Mouse (Mus musculus) embryonic facial prominence, embryonic 12.5 days (tissue): ENCODE data around the gene Ppip5k1. TPM values are rescaled to one million over a fixed set of nuclear protein-coding genes. Genes with fewer than 3 reads are reported as not detected.
A peak's percentile ranks its signal among the peaks of the same experiment; 100 is the strongest.
"Not testable (repeated sequence)": the region's sequence is repeated elsewhere in the genome, so short reads cannot be mapped to it uniquely, and the experiment has no call there.

Source experiments
- ATAC-seq: fragments of 200-750 bp; cut with Nextera tagmentation; 2 replicates; pipeline ENCODE4 v1.8.0; 2017; ENCODE audit not compliant: insufficient number of reproducible peaks, insufficient read depth, low FRiP score, low TSS enrichment
- H3K27ac ChIP-seq: fragments of 300-500 bp; sonication (generic); 2 replicates; pipeline ENCODE4 v1.5.1; 2016; ENCODE audit warnings: mild to moderate bottlenecking
- H3K27me3 ChIP-seq: fragments of 300-500 bp; sonication (generic); 2 replicates; pipeline ENCODE4 v1.6.1; 2016; ENCODE audit warnings: mild to moderate bottlenecking, moderate library complexity
- H3K36me3 ChIP-seq: fragments of 300-500 bp; sonication (generic); 2 replicates; pipeline ENCODE4 v1.6.1; 2016; ENCODE audit warnings: mild to moderate bottlenecking
- H3K4me1 ChIP-seq: fragments of 300-500 bp; sonication (generic); 2 replicates; pipeline ENCODE4 v1.6.1; 2016
- H3K4me2 ChIP-seq: fragments of 300-500 bp; sonication (generic); replicated peaks from 2 replicates; pipeline ENCODE4 v1.6.1; 2016; ENCODE audit warnings: mild to moderate bottlenecking, moderate library complexity
- H3K4me3 ChIP-seq: fragments of 300-500 bp; sonication (generic); 2 replicates; pipeline ENCODE4 v1.5.1; 2016; ENCODE audit warnings: mild to moderate bottlenecking
- H3K9ac ChIP-seq: fragments of 300-500 bp; sonication (generic); 2 replicates; pipeline ENCODE4 v1.6.1; 2016; ENCODE audit warnings: mild to moderate bottlenecking, moderate library complexity
- H3K9me3 ChIP-seq: fragments of 300-500 bp; sonication (generic); 2 replicates; pipeline ENCODE4 v1.6.1; 2016; ENCODE audit warnings: mild to moderate bottlenecking, moderate library complexity
- WGBS: fragments of 180-500 bp; shearing (Covaris S2); methylation state at CpG from one replicate; pipeline ENCODE4 v1.1.7; 2016; 5-methylcytosine and 5-hydroxymethylcytosine counted together
- polyA plus RNA-seq: library from polyadenylated mRNA; unstranded; fragments of >200 nt; fragmentation: Nextera tagmentation; extraction: Ambion mirVana; gene quantifications from 2 replicates; pipeline ENCODE4 v1.2.1, GENCODE M21; 2016

Ppip5k1 gene
- polyA plus RNA-seq: 13.4 and 13.9 TPM in 2 replicates

- 1% methylated on average over 58 of the region's 58 CpGs for WGBS
- Histone ChIP-seq H3K9me3 (no peaks in the 10 kb centered on the region), H3K4me2 (peak within 1 kb of the TSS; percentile 79), H3K27me3 (no peaks in the 10 kb centered on the region), H3K4me1 (peaks cover 22% of the 10 kb centered on the region), H3K36me3 (no peaks in the 10 kb centered on the region), H3K9ac (peak within 1 kb of the TSS; percentile 79), H3K27ac (peak within 1 kb of the TSS; percentile 65), H3K4me3 (peak within 1 kb of the TSS; percentile 61)
- peak; percentile 95 for ATAC-seq
These were observed at the start of gene Ppip5k1 for GRCm38 (mm10) chr2:121354820-121355592. Gene Ppip5k1 (minus strand): TSS chr2:121355396.

GRCm38 (mm10) chr2:121403296-121403695 is 48.1 kb upstream of the Ppip5k1 start:
- ATAC-seq: no peak
- no peak overlapping the region for H3K4me3 ChIP-seq
- no peak overlapping the region for H3K27ac ChIP-seq
- H3K36me3 ChIP-seq: no peaks in the 10 kb centered on the region
- H3K9ac ChIP-seq: no peak overlapping the region
- no peaks in the 10 kb centered on the region for H3K27me3 ChIP-seq
- no peak overlapping the region for H3K4me2 ChIP-seq
- H3K9me3 ChIP-seq: no peaks in the 10 kb centered on the region
- H3K4me1 ChIP-seq: no peaks in the 10 kb centered on the region

- Histone ChIP-seq H3K4me2 (no peak overlapping the region), H3K36me3 (no peaks in the 10 kb centered on the region), H3K27me3 (no peaks in the 10 kb centered on the region), H3K4me3 (no peak overlapping the region), H3K9me3 (no peaks in the 10 kb centered on the region), H3K27ac (no peak overlapping the region), H3K9ac (no peak overlapping the region), H3K4me1 (no peaks in the 10 kb centered on the region)
- no peak for ATAC-seq
- WGBS: 16% methylated on average over 8 of the region's 8 CpGs
These were observed 41.4 kb upstream of the Ppip5k1 start for GRCm38 (mm10) chr2:121396624-121397023.

- H3K4me2 ChIP-seq, H3K36me3 ChIP-seq, H3K27ac ChIP-seq, H3K9me3 ChIP-seq, H3K27me3 ChIP-seq, H3K9ac ChIP-seq, H3K4me1 ChIP-seq, H3K4me3 ChIP-seq, ATAC-seq: not testable (repeated sequence)
- WGBS: 95% methylated on average over 16 of the region's 17 CpGs
These were observed 31.9 kb upstream of the Ppip5k1 start, which contains the start of gene Strc for GRCm38 (mm10) chr2:121386961-121387575. Gene Strc (minus strand): TSS chr2:121387168.

- Histone ChIP-seq H3K27ac (no peak overlapping the region), H3K36me3 (no peaks in the 10 kb centered on the region), H3K4me2 (no peak overlapping the region), H3K27me3 (no peaks in the 10 kb centered on the region), H3K9ac (no peak overlapping the region), H3K9me3 (no peaks in the 10 kb centered on the region), H3K4me1 (no peaks in the 10 kb centered on the region), H3K4me3 (no peak overlapping the region)
- no peak for ATAC-seq
- 50% methylated on average over 2 of the region's 2 CpGs for WGBS
These were observed 19.6 kb upstream of the Ppip5k1 start for GRCm38 (mm10) chr2:121374766-121375165.

- H3K27me3 ChIP-seq: no peaks in the 10 kb centered on the region
- no peak for ATAC-seq
- H3K27ac ChIP-seq: no peak overlapping the region
- WGBS: 80% methylated on average over 3 of the region's 3 CpGs
- H3K4me1 ChIP-seq: no peaks in the 10 kb centered on the region
- no peak overlapping the region for H3K4me3 ChIP-seq
- no peaks in the 10 kb centered on the region for H3K36me3 ChIP-seq
- H3K9ac ChIP-seq: no peak overlapping the region
- no peaks in the 10 kb centered on the region for H3K9me3 ChIP-seq
- H3K4me2 ChIP-seq: no peak overlapping the region
These were observed 17.1 kb upstream of the Ppip5k1 start for GRCm38 (mm10) chr2:121372266-121372665.

GRCm38 (mm10) chr2:121370921-121371320 is 15.7 kb upstream of the Ppip5k1 start:
- no peaks in the 10 kb centered on the region for H3K36me3 ChIP-seq
- no peaks in the 10 kb centered on the region for H3K9me3 ChIP-seq
- H3K4me1 ChIP-seq: no peaks in the 10 kb centered on the region
- no peak for ATAC-seq
- H3K27me3 ChIP-seq: no peaks in the 10 kb centered on the region
- H3K4me3 ChIP-seq: no peak overlapping the region
- no peak overlapping the region for H3K9ac ChIP-seq
- no peak overlapping the region for H3K4me2 ChIP-seq
- 84% methylated on average over 5 of the region's 5 CpGs for WGBS
- no peak overlapping the region for H3K27ac ChIP-seq

- H3K9me3 ChIP-seq: no peaks in the 10 kb centered on the region
- no peaks in the 10 kb centered on the region for H3K27me3 ChIP-seq
- H3K27ac ChIP-seq: no peak overlapping the region
- ATAC-seq: no peak
- 88% methylated on average over 2 of the region's 2 CpGs for WGBS
- 0 out of 2 replicates have a peak, but pooled peaks cover 2% of the 10 kb centered on the region for H3K4me1 ChIP-seq
- H3K4me2 ChIP-seq: no peak overlapping the region
- H3K4me3 ChIP-seq: no peak overlapping the region
- H3K36me3 ChIP-seq: no peaks in the 10 kb centered on the region
- no peak overlapping the region for H3K9ac ChIP-seq
These were observed 13.6 kb upstream of the Ppip5k1 start for GRCm38 (mm10) chr2:121368831-121369230.

GRCm38 (mm10) chr2:121363656-121364055 is 8.5 kb upstream of the Ppip5k1 start:
- Histone ChIP-seq H3K27ac (no peak overlapping the region), H3K27me3 (no peaks in the 10 kb centered on the region), H3K4me3 (no peak overlapping the region), H3K9me3 (no peaks in the 10 kb centered on the region), H3K36me3 (no peaks in the 10 kb centered on the region), H3K4me1 (peaks cover 6% of the 10 kb centered on the region), H3K9ac (no peak overlapping the region), H3K4me2 (no peak overlapping the region)
- 86% methylated on average over 3 of the region's 3 CpGs for WGBS
- no peak for ATAC-seq

- H3K27me3 ChIP-seq: no peaks in the 10 kb centered on the region
- ATAC-seq: no peak
- H3K27ac ChIP-seq: no peak overlapping the region
- 53% methylated on average over 4 of the region's 4 CpGs for WGBS
- no peak overlapping the region for H3K4me3 ChIP-seq
- peaks cover 17% of the 10 kb centered on the region for H3K4me1 ChIP-seq
- no peak overlapping the region for H3K9ac ChIP-seq
- H3K36me3 ChIP-seq: no peaks in the 10 kb centered on the region
- H3K9me3 ChIP-seq: no peaks in the 10 kb centered on the region
- H3K4me2 ChIP-seq: no peak overlapping the region; the same call in 1 of the 2 replicates
These were observed 4.3 kb upstream of the Ppip5k1 start for GRCm38 (mm10) chr2:121359461-121359860.

- peak overlapping the region; percentile 59 for H3K4me2 ChIP-seq
- no peaks in the 10 kb centered on the region for H3K27me3 ChIP-seq
- peak overlapping the region; percentile 60 for H3K27ac ChIP-seq
- H3K4me3 ChIP-seq: peak overlapping the region; percentile 32
- peak; percentile 60 for ATAC-seq
- H3K9ac ChIP-seq: peak overlapping the region; percentile 36
- H3K36me3 ChIP-seq: no peaks in the 10 kb centered on the region
- H3K9me3 ChIP-seq: no peaks in the 10 kb centered on the region
- WGBS: 0% methylated on average over 15 of the region's 16 CpGs
- peaks cover 22% of the 10 kb centered on the region for H3K4me1 ChIP-seq
These were observed 3.2 kb upstream of the Ppip5k1 start for GRCm38 (mm10) chr2:121358381-121358780.

GRCm38 (mm10) chr2:121357961-121358360 is 2.8 kb upstream of the Ppip5k1 start:
- Histone ChIP-seq H3K27ac (no peak overlapping the region), H3K36me3 (no peaks in the 10 kb centered on the region), H3K9ac (no peak overlapping the region), H3K9me3 (no peaks in the 10 kb centered on the region), H3K27me3 (no peaks in the 10 kb centered on the region), H3K4me3 (0 out of 2 replicates have a peak overlapping the region, but pooled peaks have one; percentile 32), H3K4me2 (peak overlapping the region; percentile 59), H3K4me1 (peaks cover 22% of the 10 kb centered on the region)
- ATAC-seq: no peak
- 1% methylated on average over 4 of the region's 4 CpGs for WGBS
